Mouse (Mus musculus): ENCODE results near the gene Nfu1.

GRCm38 (mm10) chr6:87054193-87054592 lies 45.2 kb downstream of the Nfu1 start:
- no peak for TF ChIP-seq CTCF (conservative IDR thresholded peaks at IDR 0.05; ENCODE audit: insufficient read depth, insufficient read length, low read depth, low read length)
- TF ChIP-seq POLR2A (IDR thresholded peaks at IDR 0.05; ENCODE audit: low read depth, low read length): no peak

Data from kidney, adult 2 months (tissue).